Mouse (Mus musculus) forebrain, embryonic 10.5 days (tissue): ENCODE data around the gene Fbxo9. TPM values are rescaled to one million over a fixed set of nuclear protein-coding genes. Genes with fewer than 3 reads are reported as not detected.
A peak's percentile ranks its signal among the peaks of the same experiment; 100 is the strongest.
"Not testable (repeated sequence)": the region's sequence is repeated elsewhere in the genome, so short reads cannot be mapped to it uniquely, and the experiment has no call there.

Experiments
- DNase-seq: peaks from one replicate; pipeline ENCODE4 v3.0.0-alpha.2; 2017; ENCODE audit warnings: low spot score; ENCODE audit errors: extremely low spot score
- H3K27ac ChIP-seq: fragments of 300-500 bp; sonication (generic); 2 replicates; pipeline ENCODE4 v1.5.1; 2016; ENCODE audit warnings: mild to moderate bottlenecking
- H3K27me3 ChIP-seq: fragments of 300-500 bp; sonication (generic); 2 replicates; pipeline ENCODE4 v1.6.1; 2016; ENCODE audit warnings: mild to moderate bottlenecking; ENCODE audit not compliant: poor library complexity, severe bottlenecking
- H3K36me3 ChIP-seq: fragments of 300-500 bp; sonication (generic); replicated peaks from 2 replicates; pipeline ENCODE4 v1.6.1; 2016; ENCODE audit warnings: mild to moderate bottlenecking, moderate library complexity
- H3K4me1 ChIP-seq: fragments of 300-500 bp; sonication (generic); 2 replicates; pipeline ENCODE4 v1.6.1; 2016
- H3K4me3 ChIP-seq: fragments of 300-500 bp; sonication (generic); 2 replicates; pipeline ENCODE4 v1.5.1; 2016; ENCODE audit warnings: mild to moderate bottlenecking, moderate library complexity
- H3K9me3 ChIP-seq: fragments of 300-500 bp; sonication (generic); 2 replicates; pipeline ENCODE4 v1.6.1; 2016; ENCODE audit warnings: mild to moderate bottlenecking, moderate library complexity
- WGBS: fragments of 180-500 bp; shearing (Covaris S2); methylation state at CpG from one replicate; pipeline ENCODE4 v1.1.7; 2016; 5-methylcytosine and 5-hydroxymethylcytosine counted together
- polyA plus RNA-seq: library from polyadenylated mRNA; unstranded; fragments of >200 nt; fragmentation: Nextera tagmentation; extraction: Ambion mirVana; gene quantifications from 2 replicates; pipeline ENCODE4 v1.2.1, GENCODE M21; 2016

Fbxo9 gene
- polyA plus RNA-seq, 1 experiment from 2014 or later: 21.0 TPM

DNA sequence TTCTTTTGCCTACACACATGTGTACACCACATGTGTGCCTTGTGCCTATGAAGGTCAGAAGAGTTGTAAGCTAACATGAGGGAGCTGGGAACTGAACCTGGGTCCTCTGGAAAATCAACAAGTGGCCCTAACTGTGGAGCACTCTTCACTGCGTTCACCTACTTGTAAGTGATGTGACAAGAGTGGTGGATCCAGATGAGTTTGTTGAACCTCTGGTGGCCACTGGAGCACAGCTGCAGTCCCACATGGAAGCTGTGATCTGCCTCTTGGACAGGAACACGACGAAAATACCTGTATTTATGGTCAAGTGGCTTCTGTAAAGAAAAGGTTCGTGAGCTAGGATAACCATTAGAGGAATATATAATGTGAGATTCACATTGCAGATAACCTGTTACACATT, 24.5 kb downstream of the Fbxo9 start:
- Histone ChIP-seq H3K4me3 (no peak overlapping the region), H3K4me1 (no peaks in the 10 kb centered on the region), H3K27ac (no peak overlapping the region), H3K9me3 (no peaks in the 10 kb centered on the region), H3K27me3 (no peaks in the 10 kb centered on the region), H3K36me3 (peaks cover 60% of the 10 kb centered on the region)
- no peak for DNase-seq
- 90% methylated on average over 4 of the region's 4 CpGs for WGBS

- peaks cover 55% of the 10 kb centered on the region for H3K36me3 ChIP-seq
- H3K27me3 ChIP-seq: no peaks in the 10 kb centered on the region
- H3K27ac ChIP-seq: no peak overlapping the region
- no peaks in the 10 kb centered on the region for H3K4me1 ChIP-seq
- H3K9me3 ChIP-seq: no peaks in the 10 kb centered on the region
- WGBS: 88% methylated on average over 7 of the region's 7 CpGs
- no peak for DNase-seq
- H3K4me3 ChIP-seq: no peak overlapping the region
These were observed 27.0 kb downstream of the Fbxo9 start for GRCm38 (mm10) chr9:78081835-78082234.

- WGBS: 42% methylated on average over 2 of the region's 2 CpGs
- H3K36me3 ChIP-seq: peaks cover 20% of the 10 kb centered on the region
- H3K27me3 ChIP-seq: no peaks in the 10 kb centered on the region
- DNase-seq: no peak
- H3K9me3 ChIP-seq: no peaks in the 10 kb centered on the region
- no peaks in the 10 kb centered on the region for H3K4me1 ChIP-seq
- H3K4me3 ChIP-seq: no peak overlapping the region
- H3K27ac ChIP-seq: no peak overlapping the region
These were observed 30.6 kb downstream of the Fbxo9 start for GRCm38 (mm10) chr9:78078240-78078639.

DNA sequence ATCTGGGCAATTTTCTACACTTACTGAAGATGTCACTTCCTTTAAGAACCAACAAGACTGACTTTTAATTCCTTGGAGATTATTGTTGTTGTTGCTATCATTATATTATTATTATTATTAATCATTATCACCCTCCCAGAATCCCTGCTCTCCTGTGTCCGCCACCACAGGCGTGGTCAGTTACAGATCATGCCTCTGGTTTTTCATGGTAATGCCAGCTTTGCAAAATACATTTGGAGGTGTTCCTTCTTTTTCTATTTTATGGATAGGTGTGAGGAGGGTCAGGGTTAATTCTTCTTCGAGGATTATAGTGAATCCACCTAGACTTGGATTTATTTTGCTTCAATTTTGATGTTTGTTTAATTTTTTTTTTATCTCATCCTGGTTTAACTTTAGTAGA, 33.6 kb downstream of the Fbxo9 start:
- no peak for DNase-seq
- no peaks in the 10 kb centered on the region for H3K4me1 ChIP-seq
- no peak overlapping the region for H3K4me3 ChIP-seq
- 91% methylated on average over 3 of the region's 3 CpGs for WGBS
- H3K36me3 ChIP-seq: peaks cover under 1% of the 10 kb centered on the region; the same call in 1 of the 2 replicates
- H3K9me3 ChIP-seq: no peaks in the 10 kb centered on the region
- H3K27me3 ChIP-seq: no peaks in the 10 kb centered on the region
- no peak overlapping the region for H3K27ac ChIP-seq

DNA sequence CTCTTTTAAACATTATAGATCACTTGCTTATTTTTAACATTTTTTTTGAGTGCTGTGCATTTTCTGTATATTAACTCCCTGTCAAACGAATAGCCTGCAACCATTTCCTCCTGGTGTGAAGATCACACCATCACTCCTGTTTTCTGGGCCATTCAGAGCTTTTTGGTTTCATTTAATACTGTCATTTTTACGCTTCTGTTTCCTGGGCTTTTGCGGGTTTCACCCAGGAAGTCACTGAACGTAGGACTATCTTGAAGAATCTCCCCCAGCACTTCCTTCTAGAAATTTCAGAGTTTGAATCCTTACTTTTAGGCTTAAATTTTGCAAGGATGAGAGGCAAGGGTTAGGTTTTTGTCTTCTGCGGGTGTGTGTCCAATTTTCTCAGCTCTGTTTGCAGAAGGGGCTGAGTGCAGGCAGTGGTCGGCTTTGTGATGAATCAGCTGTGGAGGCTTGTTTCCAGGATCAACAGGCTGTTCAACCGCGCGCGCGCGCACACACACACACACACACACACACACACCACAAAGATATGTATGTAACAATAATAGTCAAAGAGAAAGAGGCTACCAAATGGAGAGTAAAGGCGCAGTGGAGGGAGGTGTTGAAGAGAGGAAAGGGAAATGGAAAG, 35.0 kb downstream of the Fbxo9 start:
- DNase-seq: no peak
- Histone ChIP-seq H3K27me3 (no peaks in the 10 kb centered on the region), H3K36me3 (no peaks in the 10 kb centered on the region), H3K4me1 (no peaks in the 10 kb centered on the region), H3K4me3 (no peak overlapping the region), H3K27ac (no peak overlapping the region), H3K9me3 (no peaks in the 10 kb centered on the region)
- WGBS: 95% methylated on average over 13 of the region's 13 CpGs

DNA sequence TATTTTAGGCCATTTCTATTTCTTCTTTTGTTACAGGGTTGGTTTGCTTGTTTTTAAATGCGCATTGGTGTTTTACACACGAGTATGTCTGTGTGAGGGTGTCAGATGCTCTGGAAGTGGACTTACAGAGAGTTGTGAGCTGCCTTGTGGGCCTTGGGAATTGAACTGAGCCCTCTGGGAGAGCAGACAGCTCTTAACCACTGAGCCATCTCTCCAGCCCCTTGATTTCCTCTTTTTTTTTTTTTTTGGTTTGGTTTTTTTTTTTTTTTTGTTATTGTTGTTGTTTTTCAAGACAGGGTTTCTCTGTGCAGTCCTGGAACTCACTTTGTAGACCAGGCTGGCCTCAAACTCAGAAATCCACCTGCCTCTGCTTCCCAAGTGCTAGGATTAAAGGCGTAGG, 35.6 kb downstream of the Fbxo9 start:
- H3K36me3 ChIP-seq, H3K4me3 ChIP-seq: not testable (repeated sequence)
- WGBS: 89% methylated on average over 3 of the region's 3 CpGs

DNA sequence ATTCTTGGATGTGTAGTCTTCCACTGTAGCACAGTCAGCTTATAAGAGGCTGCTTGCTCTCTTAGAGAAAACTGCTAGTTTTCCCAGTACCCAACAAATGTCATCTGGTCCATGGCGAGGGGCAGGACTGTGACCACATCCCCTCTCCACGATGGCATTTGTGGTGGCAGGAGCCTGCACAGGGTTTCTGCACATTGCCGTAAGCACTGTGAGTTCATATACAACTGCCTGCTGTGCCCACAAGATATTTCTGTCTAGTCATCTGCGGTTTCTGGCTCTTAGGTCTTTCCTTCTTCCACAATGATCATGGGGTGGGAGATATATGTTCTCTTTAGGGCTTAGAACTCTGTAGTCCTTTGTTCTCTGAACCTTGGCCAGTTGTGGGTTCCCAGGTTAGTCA, 37.2 kb downstream of the Fbxo9 start:
- 89% methylated on average over 4 of the region's 4 CpGs for WGBS
- DNase-seq: no peak

More for the DNA sequence above, 35.6 kb downstream of the Fbxo9 start:
- not testable (repeated sequence) for H3K27ac ChIP-seq, H3K27me3 ChIP-seq, DNase-seq, H3K4me1 ChIP-seq, H3K9me3 ChIP-seq

DNA sequence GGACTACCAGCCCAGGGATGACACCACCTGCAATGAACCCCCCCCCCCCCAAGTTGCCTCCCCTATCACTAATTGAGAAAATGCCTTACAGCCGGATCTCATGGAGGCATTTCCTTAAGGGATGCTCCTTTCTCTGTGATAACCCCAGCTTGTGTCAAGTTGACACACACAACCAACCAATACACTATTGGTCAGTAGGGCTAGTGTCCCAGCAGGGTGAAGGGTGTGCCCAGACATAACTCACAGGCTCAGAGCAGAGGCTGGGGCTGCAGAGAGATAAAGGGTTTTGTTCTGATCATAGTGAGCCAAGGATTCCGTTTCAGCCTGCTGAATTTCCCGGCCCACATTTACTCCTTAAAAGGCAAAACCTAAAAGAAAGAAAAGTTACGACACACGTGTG, 38.4 kb downstream of the Fbxo9 start:
- H3K9me3 ChIP-seq: no peaks in the 10 kb centered on the region
- WGBS: 82% methylated on average over 5 of the region's 5 CpGs
- no peaks in the 10 kb centered on the region for H3K36me3 ChIP-seq
- H3K4me3 ChIP-seq: no peak overlapping the region
- DNase-seq: no peak
- no peak overlapping the region for H3K27ac ChIP-seq
- H3K4me1 ChIP-seq: no peaks in the 10 kb centered on the region
- no peaks in the 10 kb centered on the region for H3K27me3 ChIP-seq

More for the DNA sequence above, 37.2 kb downstream of the Fbxo9 start:
- H3K4me3 ChIP-seq: no peak overlapping the region
- no peaks in the 10 kb centered on the region for H3K9me3 ChIP-seq
- H3K4me1 ChIP-seq: no peaks in the 10 kb centered on the region
- H3K27ac ChIP-seq: no peak overlapping the region
- no peaks in the 10 kb centered on the region for H3K27me3 ChIP-seq
- no peaks in the 10 kb centered on the region for H3K36me3 ChIP-seq

- Histone ChIP-seq H3K27me3 (no peaks in the 10 kb centered on the region; the same call in 1 of the 2 replicates), H3K27ac (0 out of 2 replicates have a peak overlapping the region, but pooled peaks have one; percentile 20), H3K4me1 (peaks cover 9% of the 10 kb centered on the region), H3K9me3 (no peaks in the 10 kb centered on the region), H3K4me3 (no peak overlapping the region), H3K36me3 (no peaks in the 10 kb centered on the region)
- WGBS: 75% methylated on average over 10 of the region's 10 CpGs
- no peak for DNase-seq
These were observed 44.7 kb downstream of the Fbxo9 start for GRCm38 (mm10) chr9:78064121-78064520.

DNA sequence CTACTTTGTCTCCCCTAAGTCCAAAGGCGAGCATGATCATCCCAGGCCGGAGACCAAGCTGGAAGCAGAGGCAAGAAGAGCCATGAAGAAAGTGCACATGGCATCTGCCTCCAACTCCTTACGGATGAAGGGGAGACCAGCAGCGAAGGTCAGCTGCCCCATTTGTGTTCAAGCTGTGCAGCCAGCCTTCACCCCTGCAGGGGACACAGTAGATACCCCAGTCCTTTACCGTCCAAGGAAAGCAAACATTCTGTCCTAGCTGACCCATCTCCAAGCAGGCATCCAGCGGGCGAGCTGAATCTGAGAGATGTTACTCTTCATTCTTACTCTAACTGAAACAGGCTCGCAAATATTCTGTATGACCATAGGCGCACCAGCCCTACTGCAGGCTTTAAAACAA, 46.5 kb downstream of the Fbxo9 start:
- H3K27ac ChIP-seq: no peak overlapping the region
- no peaks in the 10 kb centered on the region for H3K36me3 ChIP-seq
- H3K4me1 ChIP-seq: peaks cover 9% of the 10 kb centered on the region
- 84% methylated on average over 9 of the region's 9 CpGs for WGBS
- no peaks in the 10 kb centered on the region; the same call in 1 of the 2 replicates for H3K27me3 ChIP-seq
- DNase-seq: no peak
- no peaks in the 10 kb centered on the region for H3K9me3 ChIP-seq
- no peak overlapping the region for H3K4me3 ChIP-seq

DNA sequence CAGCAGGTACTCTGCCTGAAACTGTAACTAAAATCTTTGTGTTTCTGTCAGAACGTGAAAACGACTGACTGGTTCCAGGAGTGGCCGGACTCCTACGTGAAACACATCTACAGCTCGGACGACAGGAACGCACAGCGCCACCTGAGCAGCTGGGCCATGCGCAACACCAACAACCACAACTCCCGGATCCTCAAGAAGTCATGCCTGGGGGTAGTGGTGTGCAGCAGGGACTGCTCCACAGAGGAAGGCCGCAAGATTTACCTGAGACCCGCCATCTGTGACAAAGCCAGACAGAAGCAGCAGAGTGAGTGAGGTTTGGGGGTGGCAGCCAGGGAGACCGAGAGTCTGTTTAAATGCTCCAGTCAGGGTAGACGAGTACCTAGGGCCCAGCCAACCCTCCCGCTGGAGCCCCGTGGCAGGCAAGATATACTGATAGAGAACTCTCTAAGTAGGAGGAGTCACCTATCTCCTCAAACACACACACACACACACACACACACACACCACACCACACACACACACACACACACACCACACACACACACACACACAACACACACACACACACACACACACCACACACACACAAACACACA, 49.2 kb downstream of the Fbxo9 start:
- no peak for DNase-seq
- peaks cover 9% of the 10 kb centered on the region for H3K4me1 ChIP-seq
- WGBS: 90% methylated on average over 16 of the region's 16 CpGs
- H3K9me3 ChIP-seq: no peaks in the 10 kb centered on the region
- H3K27ac ChIP-seq: no peak overlapping the region
- no peaks in the 10 kb centered on the region for H3K36me3 ChIP-seq
- H3K27me3 ChIP-seq: no peaks in the 10 kb centered on the region; the same call in 1 of the 2 replicates
- no peak overlapping the region for H3K4me3 ChIP-seq

GRCm38 (mm10) chr9:78054298-78054697, 54.6 kb downstream of the Fbxo9 start:
- Histone ChIP-seq H3K4me3 (no peak overlapping the region), H3K27me3 (no peaks in the 10 kb centered on the region), H3K27ac (no peak overlapping the region), H3K36me3 (no peaks in the 10 kb centered on the region), H3K9me3 (no peaks in the 10 kb centered on the region), H3K4me1 (peaks cover 8% of the 10 kb centered on the region; the same call in 1 of the 2 replicates)
- no peak for DNase-seq
- WGBS: 82% methylated on average over 3 of the region's 3 CpGs

- peaks cover 8% of the 10 kb centered on the region; the same call in 1 of the 2 replicates for H3K4me1 ChIP-seq
- H3K27ac ChIP-seq: no peak overlapping the region
- no peaks in the 10 kb centered on the region for H3K36me3 ChIP-seq
- H3K9me3 ChIP-seq: no peaks in the 10 kb centered on the region
- 76% methylated on average over 8 of the region's 8 CpGs for WGBS
- DNase-seq: no peak
- no peaks in the 10 kb centered on the region for H3K27me3 ChIP-seq
- no peak overlapping the region for H3K4me3 ChIP-seq
These were observed 55.0 kb downstream of the Fbxo9 start for GRCm38 (mm10) chr9:78053821-78054220.
